In the genomic region with DNA sequence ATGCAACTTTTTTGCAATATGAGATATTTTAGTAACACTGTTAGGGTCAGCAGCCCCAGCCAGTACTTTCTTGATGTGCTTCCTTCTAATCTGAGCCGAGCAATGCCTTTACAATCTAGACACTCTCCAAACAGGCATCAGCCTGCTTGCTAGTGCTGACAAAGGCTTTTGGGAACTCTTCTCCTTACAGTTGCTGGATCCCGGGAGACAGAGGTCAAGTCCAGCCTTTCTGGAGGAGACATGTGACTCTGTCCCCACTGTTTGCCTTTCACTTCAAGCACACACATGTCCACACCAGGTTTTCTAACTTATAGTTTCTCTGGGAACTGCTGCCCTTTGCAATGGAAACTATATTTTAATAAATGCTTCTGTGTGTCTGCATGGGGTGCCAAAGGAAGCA, we compare ENCODE assay signal across 26 mouse cellular contexts.
DNase-seq lines count a peak whose midpoint lies in the region; ATAC-seq and TF ChIP-seq lines count a peak whose summit lies in the region.
"Had no signal": no experiment of that assay in that cellular context is flagged by ENCODE, and none has a peak within 500 bp of the region (broad histone marks: within the 10 kb centered on the region; RNA-seq: fewer than 3 reads in every experiment).

No protein-coding gene starts in this region.

- no peak for TF ChIP-seq CTCF in heart, adult 2 months (IDR thresholded peaks at IDR 0.05)

- no peaks in the 10 kb centered on the region for H3K27me3 ChIP-seq in heart, embryonic 16.5 days (ENCODE audit: control insufficient read depth, insufficient read depth, low read length)
- no peaks in the 10 kb centered on the region for H3K27me3 ChIP-seq in heart, adult 2 months (ENCODE audit: control insufficient read depth, insufficient read depth, low read length)
- H3K27me3 ChIP-seq: CH12.LX; hindbrain, embryonic 15.5 days; limb, embryonic 15.5 days; liver, embryonic 15.5 days; megakaryocyte, embryonic 14.5 days; midbrain, embryonic 15.5 days; neural tube, embryonic 12.5 days had no signal

- no peak overlapping the region for H3K4me3 ChIP-seq in heart, embryonic 16.5 days (ENCODE audit: low read length)
- H3K4me3 ChIP-seq in heart, adult 2 months = no peak overlapping the region
- H3K4me3 ChIP-seq: embryonic facial prominence, embryonic 10.5 days; heart, embryonic 10.5 days; hindbrain, embryonic 15.5 days; limb, embryonic 15.5 days; liver, embryonic 15.5 days; megakaryocyte, embryonic 14.5 days; midbrain, embryonic 15.5 days; neural tube, embryonic 12.5 days had no signal

- no peak overlapping the region for H3K4me2 ChIP-seq in heart, embryonic 16.5 days (ENCODE audit: low read depth, low read length)
- H3K4me2 ChIP-seq: hindbrain, embryonic 15.5 days; limb, embryonic 15.5 days; liver, embryonic 15.5 days; midbrain, embryonic 15.5 days; neural tube, embryonic 12.5 days had no signal

- no peak for TF ChIP-seq POLR2A in heart, adult 2 months (IDR thresholded peaks at IDR 0.05; ENCODE audit: insufficient read depth, low read depth, low read length)

- H3K36me3 ChIP-seq in heart, embryonic 16.5 days (ENCODE audit: control insufficient read depth, insufficient read depth) = no peaks in the 10 kb centered on the region
- no peaks in the 10 kb centered on the region for H3K36me3 ChIP-seq in heart, adult 2 months (ENCODE audit: control insufficient read depth, insufficient read depth, low read length)
- H3K36me3 ChIP-seq: embryonic facial prominence, embryonic 10.5 days; heart, embryonic 10.5 days; hindbrain, embryonic 15.5 days; limb, embryonic 15.5 days; liver, embryonic 15.5 days; midbrain, embryonic 15.5 days had no signal

- H3K9me3 ChIP-seq in heart, embryonic 16.5 days (replicated peaks; ENCODE audit: control insufficient read depth, low read length) = no peaks in the 10 kb centered on the region
- H3K9me3 ChIP-seq: embryonic facial prominence, embryonic 10.5 days; G1E; heart, embryonic 10.5 days; hindbrain, embryonic 15.5 days; limb, embryonic 15.5 days; liver, embryonic 15.5 days; megakaryocyte, embryonic 14.5 days; midbrain, embryonic 15.5 days; neural tube, embryonic 12.5 days had no signal

- H3K4me1 ChIP-seq in heart, embryonic 16.5 days (ENCODE audit: control insufficient read depth, insufficient read depth, low read length) = peaks cover 36% of the 10 kb centered on the region
- peaks cover 7% of the 10 kb centered on the region for H3K4me1 ChIP-seq in heart, adult 2 months (ENCODE audit: control insufficient read depth, insufficient read depth, low read length)

- 23% methylated on average over 2 of the region's 2 CpGs for WGBS in heart, embryonic 16.5 days
- 46% methylated on average over 2 of the region's 2 CpGs for WGBS in heart, adult 2 months

- no peak overlapping the region for H3K9ac ChIP-seq in heart, embryonic 16.5 days (ENCODE audit: low read length)
- no peak overlapping the region for H3K9ac ChIP-seq in heart, adult 2 months (ENCODE audit: low read depth, low read length)
- H3K9ac ChIP-seq: hindbrain, embryonic 15.5 days; limb, embryonic 15.5 days; liver, embryonic 15.5 days; midbrain, embryonic 15.5 days; neural tube, embryonic 12.5 days had no signal

- no peak for ATAC-seq in heart, embryonic 16.5 days (replicated peaks; ENCODE audit: extremely low read depth, insufficient read depth, low FRiP score)
- ATAC-seq: forebrain, embryonic 16.5 days; midbrain, embryonic 15.5 days had no signal

- intact Hi-C loops in heart, adult 2 months (cut with DNase I) = no loop called here

- H3K79me2 ChIP-seq in heart, adult 2 months (replicated peaks; ENCODE audit: control insufficient read depth, insufficient read depth, low read length) = no peaks in the 10 kb centered on the region

- TF ChIP-seq EP300 in heart, adult 2 months (IDR thresholded peaks at IDR 0.05; ENCODE audit: insufficient read depth, low read depth, low read length) = no peak

- no peak for DNase-seq in heart, adult 2 months
- peak; percentile 29 for DNase-seq in kidney, postnatal 10 days
- DNase-seq in kidney, adult 18-20 months = no peak
- DNase-seq in kidney, postnatal 14 days = peak; percentile 24
- DNase-seq in yolk sac, embryonic 10.5 days (ENCODE audit: low spot score) = peak; percentile 36
- DNase-seq in right cerebral cortex, postnatal 4 days = no peak
- DNase-seq: adrenal gland, adult 8-10 months; B cell, adult 2 months; cerebellum, adult 11-12 months; cerebellum, postnatal 10 days; gastrocnemius, postnatal 10 days; left cerebral cortex, postnatal 4 days; lung, postnatal 14 days; right cerebral cortex, postnatal 14 days had no signal

- H3K27ac ChIP-seq in heart, embryonic 16.5 days (ENCODE audit: low read length) = peak overlapping the region; percentile 50; the same call in 1 of the 2 replicates
- H3K27ac ChIP-seq in heart, adult 2 months = no peak overlapping the region
- H3K27ac ChIP-seq: embryonic facial prominence, embryonic 10.5 days; heart, embryonic 10.5 days; hindbrain, embryonic 15.5 days; limb, embryonic 15.5 days; liver, embryonic 15.5 days; midbrain, embryonic 15.5 days; neural tube, embryonic 12.5 days had no signal

Comparison
In these comparisons a context has a peak if more than half of its experiments do, and no peak if none do; other contexts are left out.
1. DNase-seq: peak in kidney, postnatal 10 days (single experiment), kidney, postnatal 14 days (single experiment) and yolk sac, embryonic 10.5 days (single experiment); none in heart, adult 2 months (0 of 2), kidney, adult 18-20 months (single experiment) and right cerebral cortex, postnatal 4 days (single experiment).